Mouse (Mus musculus) retina, postnatal 7 days (tissue): Measurements from ENCODE around the gene Eme1.

ENCODE experiments used
- DNase-seq: peaks from one replicate; pipeline ENCODE4 v3.0.0-alpha.2; 2012; ENCODE audit warnings: low read depth, low spot score

Eme1 gene

GRCm38 (mm10) chr11:94597319-94597718 lies 56.4 kb downstream of the Eme1 start:
- DNase-seq = no peak

- DNase-seq = no peak
Measured at GRCm38 (mm10) chr11:94596311-94596852, 57.4 kb downstream of the Eme1 start.
